Mouse (Mus musculus) G1E (cell line): ENCODE data around the gene Rab38. TPM values are rescaled to one million over a fixed set of nuclear protein-coding genes. Genes with fewer than 3 reads are reported as not detected.

ENCODE experiments used
- ATAC-seq: 2 replicates; pipeline ENCODE4 v1.8.0; 2016; ENCODE audit warnings: mild to moderate bottlenecking; ENCODE audit not compliant: insufficient number of reproducible peaks, poor library complexity, low FRiP score, severe bottlenecking; ENCODE audit errors: extremely low read depth
- DNase-seq: peaks from one replicate; pipeline ENCODE4 v3.0.0; 2012; ENCODE audit warnings: low spot score
- H3K27me3 ChIP-seq: 2 replicates; pipeline ENCODE4 v1.6.1; 2012; ENCODE audit warnings: mild to moderate bottlenecking, low read length, inconsistent platforms; ENCODE audit not compliant: insufficient read depth
- H3K36me3 ChIP-seq: replicated peaks from 2 replicates; pipeline ENCODE3; 2012; ENCODE audit warnings: mild to moderate bottlenecking, inconsistent platforms
- H3K4me1 ChIP-seq: 2 replicates; pipeline ENCODE4 v1.6.1; 2012; ENCODE audit warnings: low read depth, low read length, inconsistent platforms, mixed read lengths; ENCODE audit not compliant: insufficient read depth
- H3K4me3 ChIP-seq: 2 replicates; pipeline ENCODE4 v1.5.1; 2012; ENCODE audit warnings: low read depth, mild to moderate bottlenecking, inconsistent platforms, low read length, moderate library complexity, mixed read lengths
- H3K9me3 ChIP-seq: replicated peaks from 2 replicates; pipeline ENCODE4 v1.6.1; 2012; ENCODE audit warnings: inconsistent platforms
- CTCF ChIP-seq: IDR thresholded peaks from 2 replicates; pipeline ENCODE4 v1.5.1; 2012; ENCODE audit warnings: low read depth, low read length, inconsistent platforms, mixed read lengths
- GATA1 ChIP-seq: IDR thresholded peaks from 2 replicates; pipeline ENCODE4 v1.6.1; 2012; ENCODE audit warnings: borderline replicate concordance, low read length, inconsistent platforms, mixed read lengths
- GATA2 ChIP-seq: IDR thresholded peaks from 2 replicates; pipeline ENCODE4 v1.6.1; 2012; ENCODE audit warnings: low read depth, low read length, inconsistent platforms, borderline replicate concordance
- POLR2AphosphoS5 ChIP-seq: IDR thresholded peaks from 2 replicates; pipeline ENCODE4 v1.6.1; 2012; ENCODE audit warnings: low read depth, low read length, inconsistent platforms; ENCODE audit not compliant: insufficient replicate concordance
- TAL1 ChIP-seq: conservative IDR thresholded peaks from 2 replicates; pipeline ENCODE4 v1.6.1; 2012; ENCODE audit warnings: low read depth, low read length, inconsistent platforms, mixed read lengths
- polyA plus RNA-seq: library from polyadenylated mRNA; stranded (reverse); fragments of >175 nt; gene quantifications from 2 replicates; pipeline ENCODE4 v1.2.3, GENCODE M21; 2012
- total RNA-seq, 2 experiments: library from RNA; stranded (forward) in 1 of 2; stranded (reverse) in 1 of 2; fragments of 200-1000 nt in 1 of 2; fragments of >200 nt in 1 of 2; fragmentation: Nextera tagmentation in 1 of 2; gene quantifications; 2 replicates each; pipeline ENCODE4 v1.2.3; 2014 to 2017

The Rab38 gene
- total and polyA plus RNA-seq, 3 experiments: 0.04 TPM; not detected in 2

DNA sequence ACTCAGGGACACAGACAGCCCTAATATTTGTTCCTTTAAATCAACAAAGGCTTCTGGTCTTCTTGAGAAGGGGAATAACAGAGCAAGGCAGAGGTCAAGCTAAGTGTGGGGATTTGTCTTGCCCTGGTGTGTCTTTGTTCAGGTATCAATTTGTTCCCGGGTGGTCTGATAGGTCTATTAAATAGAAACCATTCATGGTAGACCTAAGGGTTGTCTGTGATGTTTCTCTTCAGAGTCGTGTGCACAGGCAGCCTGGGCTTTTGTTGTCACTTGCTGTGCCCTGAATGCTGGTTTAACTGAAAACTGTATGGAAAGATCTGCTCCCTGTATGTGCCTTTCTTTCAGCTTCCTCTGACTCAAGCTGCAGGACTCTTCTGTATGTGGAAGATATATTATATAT is 60.9 kb downstream of the Rab38 start:
- H3K36me3 ChIP-seq: no peaks in the 10 kb centered on the region
- ATAC-seq: no peak
- 0 out of 2 replicates have a peak, but pooled peaks cover 2% of the 10 kb centered on the region for H3K9me3 ChIP-seq
- H3K4me1 ChIP-seq: no peaks in the 10 kb centered on the region
- TF ChIP-seq GATA1 (no peak), CTCF (no peak), POLR2AphosphoS5 (no peak), TAL1 (no peak), GATA2 (no peak)
- no peaks in the 10 kb centered on the region for H3K27me3 ChIP-seq
- H3K4me3 ChIP-seq: no peak overlapping the region
- no peak for DNase-seq

GRCm38 (mm10) chr7:88502217-88502817 is 72.2 kb downstream of the Rab38 start:
- ATAC-seq: no peak
- Histone ChIP-seq H3K4me1 (no peaks in the 10 kb centered on the region), H3K9me3 (no peaks in the 10 kb centered on the region), H3K36me3 (no peaks in the 10 kb centered on the region), H3K4me3 (no peak overlapping the region), H3K27me3 (no peaks in the 10 kb centered on the region)
- DNase-seq: no peak
- TF ChIP-seq CTCF (no peak), GATA2 (no peak), GATA1 (no peak), POLR2AphosphoS5 (no peak), TAL1 (no peak)

GRCm38 (mm10) chr7:88509748-88510147 is 79.7 kb downstream of the Rab38 start:
- Histone ChIP-seq H3K27me3 (no peaks in the 10 kb centered on the region), H3K36me3 (no peaks in the 10 kb centered on the region), H3K4me3 (no peak overlapping the region), H3K4me1 (no peaks in the 10 kb centered on the region), H3K9me3 (no peaks in the 10 kb centered on the region)
- no peak for ATAC-seq
- TF ChIP-seq GATA1 (no peak), CTCF (no peak), TAL1 (no peak), GATA2 (no peak), POLR2AphosphoS5 (no peak)
- no peak for DNase-seq

GRCm38 (mm10) chr7:88522481-88522880 is 92.4 kb downstream of the Rab38 start:
- H3K9me3 ChIP-seq: no peaks in the 10 kb centered on the region
- H3K36me3 ChIP-seq: no peaks in the 10 kb centered on the region
- H3K4me3 ChIP-seq: no peak overlapping the region
- no peaks in the 10 kb centered on the region for H3K27me3 ChIP-seq
- no peak for DNase-seq
- no peak for ATAC-seq
- H3K4me1 ChIP-seq: no peaks in the 10 kb centered on the region
- no peak for TF ChIP-seq TAL1
- TF ChIP-seq GATA2: no peak
- TF ChIP-seq CTCF: no peak
- TF ChIP-seq GATA1: no peak
- TF ChIP-seq POLR2AphosphoS5: no peak

- Histone ChIP-seq H3K4me1 (no peaks in the 10 kb centered on the region), H3K36me3 (no peaks in the 10 kb centered on the region), H3K4me3 (no peak overlapping the region), H3K9me3 (no peaks in the 10 kb centered on the region), H3K27me3 (no peaks in the 10 kb centered on the region)
- TF ChIP-seq CTCF (no peak), TAL1 (no peak), POLR2AphosphoS5 (no peak), GATA1 (no peak), GATA2 (no peak)
- ATAC-seq (no peak), DNase-seq (no peak)
Measured at GRCm38 (mm10) chr7:88527100-88527671, 97.1 kb downstream of the Rab38 start.

DNA sequence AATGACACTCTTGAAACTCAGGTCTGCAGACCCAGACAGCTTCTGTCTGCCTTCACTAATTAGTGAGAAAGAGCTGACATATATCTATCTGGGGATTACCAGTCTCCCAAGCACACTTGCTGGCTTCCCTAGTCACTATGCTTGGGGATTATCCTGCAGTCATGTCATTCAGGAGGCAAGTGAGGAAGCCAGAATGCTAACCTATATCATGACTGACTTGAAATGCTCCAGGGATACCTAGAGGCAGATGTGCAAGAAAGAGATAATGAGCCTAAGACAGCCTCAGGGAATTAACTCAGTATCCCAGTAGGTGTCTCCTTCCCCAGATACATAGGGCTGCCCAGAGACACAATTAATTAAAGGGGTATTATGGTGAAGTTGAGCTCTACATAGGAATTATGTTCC is 106.1 kb downstream of the Rab38 start:
- H3K36me3 ChIP-seq: no peaks in the 10 kb centered on the region
- no peak for ATAC-seq
- H3K9me3 ChIP-seq: no peaks in the 10 kb centered on the region
- H3K27me3 ChIP-seq: no peaks in the 10 kb centered on the region
- no peak for TF ChIP-seq GATA2
- TF ChIP-seq CTCF: no peak
- no peak for TF ChIP-seq POLR2AphosphoS5
- no peak for TF ChIP-seq GATA1
- TF ChIP-seq TAL1: no peak
- H3K4me3 ChIP-seq: no peak overlapping the region
- no peaks in the 10 kb centered on the region for H3K4me1 ChIP-seq
- no peak for DNase-seq

GRCm38 (mm10) chr7:88536743-88537142 is 106.7 kb downstream of the Rab38 start:
- Histone ChIP-seq H3K4me1 (no peaks in the 10 kb centered on the region), H3K4me3 (no peak overlapping the region), H3K36me3 (no peaks in the 10 kb centered on the region), H3K27me3 (no peaks in the 10 kb centered on the region), H3K9me3 (no peaks in the 10 kb centered on the region)
- DNase-seq (no peak), ATAC-seq (no peak)
- TF ChIP-seq CTCF: no peak
- no peak for TF ChIP-seq GATA1
- TF ChIP-seq TAL1: no peak
- TF ChIP-seq POLR2AphosphoS5: no peak
- TF ChIP-seq GATA2: no peak

Other genes starting within 250 kb of the Rab38 start
- gene Ctsc, start 152.2 kb upstream of the Rab38 start, total RNA-seq (2014; fragmentation: Nextera tagmentation): not detected in 2 replicates
- gene Ctsc, start 152.2 kb upstream of the Rab38 start, total RNA-seq (2017): 0.06 and 0.11 TPM in 2 replicates
- gene Ctsc, start 152.2 kb upstream of the Rab38 start, polyA plus RNA-seq: 0.25 TPM in 1 of 2 replicates, not detected in the other